Mouse (Mus musculus) embryonic facial prominence, embryonic 14.5 days (tissue): ENCODE results near the gene Atf7. TPM values are rescaled to one million over a fixed set of nuclear protein-coding genes. Genes with fewer than 3 reads are reported as not detected.

ENCODE experiments used
- ATAC-seq: fragments of 200-750 bp; cut with Nextera tagmentation; 2 replicates; pipeline ENCODE4 v1.8.0; 2017; ENCODE audit warnings: low read depth, moderate number of reproducible peaks, moderate TSS enrichment
- DNase-seq: peaks from one replicate; pipeline ENCODE4 v3.0.0-alpha.2; 2015; ENCODE audit warnings: low spot score
- H3K27ac ChIP-seq: fragments of 300-500 bp; sonication (generic); replicated peaks from 2 replicates; pipeline ENCODE4 v1.5.1; 2014; ENCODE audit warnings: low read depth, mild to moderate bottlenecking, low read length, moderate library complexity
- H3K27me3 ChIP-seq: fragments of 300-500 bp; sonication (generic); replicated peaks from 2 replicates; pipeline ENCODE4 v1.6.1; 2014; ENCODE audit warnings: low read length; ENCODE audit not compliant: control insufficient read depth, insufficient read depth
- H3K36me3 ChIP-seq: fragments of 300-500 bp; sonication (generic); 2 replicates; pipeline ENCODE4 v1.6.1; 2014; ENCODE audit warnings: low read length, mixed read lengths; ENCODE audit not compliant: control insufficient read depth, insufficient read depth
- H3K4me1 ChIP-seq: fragments of 300-500 bp; sonication (generic); 2 replicates; pipeline ENCODE4 v1.6.1; 2014; ENCODE audit warnings: antibody characterized with exemption, low read length; ENCODE audit not compliant: control insufficient read depth, insufficient read depth
- H3K4me2 ChIP-seq: fragments of 300-500 bp; sonication (generic); 2 replicates; pipeline ENCODE4 v1.6.1; 2014; ENCODE audit warnings: low read depth, mild to moderate bottlenecking, low read length, moderate library complexity, mixed read lengths
- H3K4me3 ChIP-seq: fragments of 300-500 bp; sonication (generic); 2 replicates; pipeline ENCODE4 v1.5.1; 2014; ENCODE audit warnings: low read depth, mild to moderate bottlenecking, low read length
- H3K9ac ChIP-seq: fragments of 300-500 bp; sonication (generic); 2 replicates; pipeline ENCODE4 v1.6.1; 2014; ENCODE audit warnings: low read depth, mild to moderate bottlenecking, low read length, moderate library complexity, mixed read lengths
- H3K9me3 ChIP-seq: fragments of 300-500 bp; sonication (generic); 2 replicates; pipeline ENCODE4 v1.6.1; 2016; ENCODE audit warnings: low read length; ENCODE audit not compliant: control insufficient read depth
- WGBS: fragments of 180-500 bp; shearing (Covaris S2); extraction: QIAGEN DNeasy Blood & Tissue Kit; methylation state at CpG from one replicate; pipeline ENCODE4 v1.1.7; 2014; 5-methylcytosine and 5-hydroxymethylcytosine counted together
- polyA plus RNA-seq: library from polyadenylated mRNA; unstranded; fragments of >200 nt; fragmentation: Nextera tagmentation; extraction: Ambion mirVana; gene quantifications from 2 replicates; pipeline ENCODE4 v1.2.1, GENCODE M21; 2014

The Atf7 gene
- polyA plus RNA-seq, 1 experiment from 2014 or later: 43.8 TPM

- no peaks in the 10 kb centered on the region for H3K27me3 ChIP-seq
- no peak overlapping the region; the same call in 1 of the 2 replicates for H3K27ac ChIP-seq
- no peak overlapping the region for H3K4me2 ChIP-seq
- WGBS: 100% methylated on average over 1 of the region's 1 CpGs
- no peak overlapping the region for H3K9ac ChIP-seq
- DNase-seq (no peak), ATAC-seq (no peak)
- H3K36me3 ChIP-seq: peaks cover 46% of the 10 kb centered on the region
- no peak overlapping the region for H3K4me3 ChIP-seq
- peaks cover 15% of the 10 kb centered on the region for H3K4me1 ChIP-seq
- no peaks in the 10 kb centered on the region for H3K9me3 ChIP-seq
Observed at GRCm38 (mm10) chr15:102506864-102507263, 118.4 kb downstream of the Atf7 start.

GRCm38 (mm10) chr15:102506464-102506830, 118.8 kb downstream of the Atf7 start:
- H3K27me3 ChIP-seq: no peaks in the 10 kb centered on the region
- ATAC-seq (no peak), DNase-seq (no peak)
- no peaks in the 10 kb centered on the region for H3K9me3 ChIP-seq
- 44% methylated on average over 2 of the region's 2 CpGs for WGBS
- no peak overlapping the region for H3K4me3 ChIP-seq
- H3K4me1 ChIP-seq: peaks cover 11% of the 10 kb centered on the region
- no peak overlapping the region; the same call in 1 of the 2 replicates for H3K27ac ChIP-seq
- H3K9ac ChIP-seq: no peak overlapping the region
- H3K4me2 ChIP-seq: no peak overlapping the region
- peaks cover 51% of the 10 kb centered on the region for H3K36me3 ChIP-seq

- H3K9me3 ChIP-seq: no peaks in the 10 kb centered on the region
- peaks cover 6% of the 10 kb centered on the region for H3K4me1 ChIP-seq
- no peak overlapping the region for H3K9ac ChIP-seq
- no peaks in the 10 kb centered on the region for H3K27me3 ChIP-seq
- DNase-seq (no peak), ATAC-seq (no peak)
- H3K36me3 ChIP-seq: peaks cover 56% of the 10 kb centered on the region
- H3K27ac ChIP-seq: no peak overlapping the region
- no peak overlapping the region for H3K4me3 ChIP-seq
- no peak overlapping the region for H3K4me2 ChIP-seq
- 80% methylated on average over 9 of the region's 9 CpGs for WGBS
Observed at GRCm38 (mm10) chr15:102505770-102506463, 119.3 kb downstream of the Atf7 start.

- Histone ChIP-seq H3K4me2 (no peak overlapping the region), H3K9me3 (no peaks in the 10 kb centered on the region), H3K27me3 (no peaks in the 10 kb centered on the region), H3K27ac (no peak overlapping the region), H3K9ac (no peak overlapping the region), H3K36me3 (peaks cover 63% of the 10 kb centered on the region), H3K4me1 (peaks cover 6% of the 10 kb centered on the region), H3K4me3 (no peak overlapping the region)
- DNase-seq (no peak), ATAC-seq (no peak)
- 63% methylated on average over 12 of the region's 12 CpGs for WGBS
Observed at GRCm38 (mm10) chr15:102505073-102505769, 120.0 kb downstream of the Atf7 start.

GRCm38 (mm10) chr15:102503924-102504782, 121.1 kb downstream of the Atf7 start:
- WGBS: 89% methylated on average over 9 of the region's 9 CpGs
- Histone ChIP-seq H3K4me1 (no peaks in the 10 kb centered on the region), H3K27me3 (no peaks in the 10 kb centered on the region), H3K9me3 (no peaks in the 10 kb centered on the region), H3K36me3 (peaks cover 74% of the 10 kb centered on the region), H3K4me3 (no peak overlapping the region), H3K27ac (no peak overlapping the region), H3K4me2 (no peak overlapping the region), H3K9ac (no peak overlapping the region)
- ATAC-seq: no peak
- DNase-seq: no peak

GRCm38 (mm10) chr15:102503447-102503846, 121.8 kb downstream of the Atf7 start, which contains the start of gene Gm10337:
Gm10337 (plus strand) TSS chr15:102503722.
- DNase-seq (no peak), ATAC-seq (no peak)
- H3K4me3 ChIP-seq: no peak within 1 kb of the TSS
- no peaks in the 10 kb centered on the region for H3K27me3 ChIP-seq
- H3K4me1 ChIP-seq: no peaks in the 10 kb centered on the region
- 87% methylated on average over 1 of the region's 1 CpGs for WGBS
- peaks cover 80% of the 10 kb centered on the region for H3K36me3 ChIP-seq
- H3K9me3 ChIP-seq: no peaks in the 10 kb centered on the region
- H3K4me2 ChIP-seq: no peak within 1 kb of the TSS
- H3K27ac ChIP-seq: no peak within 1 kb of the TSS
- H3K9ac ChIP-seq: no peak within 1 kb of the TSS

- Histone ChIP-seq H3K4me2 (no peak overlapping the region), H3K4me3 (no peak overlapping the region), H3K27ac (no peak overlapping the region), H3K4me1 (no peaks in the 10 kb centered on the region), H3K36me3 (peaks cover 88% of the 10 kb centered on the region), H3K9ac (no peak overlapping the region), H3K9me3 (no peaks in the 10 kb centered on the region), H3K27me3 (no peaks in the 10 kb centered on the region)
- DNase-seq (no peak), ATAC-seq (no peak)
- WGBS: 72% methylated on average over 9 of the region's 9 CpGs
Observed at GRCm38 (mm10) chr15:102502254-102502840, 122.9 kb downstream of the Atf7 start.

GRCm38 (mm10) chr15:102501084-102501814, 124.0 kb downstream of the Atf7 start:
- H3K9me3 ChIP-seq: no peaks in the 10 kb centered on the region
- H3K27ac ChIP-seq: no peak overlapping the region
- H3K4me2 ChIP-seq: no peak overlapping the region
- H3K36me3 ChIP-seq: peaks cover 91% of the 10 kb centered on the region
- WGBS: 83% methylated on average over 19 of the region's 19 CpGs
- H3K4me3 ChIP-seq: no peak overlapping the region
- H3K27me3 ChIP-seq: no peaks in the 10 kb centered on the region
- ATAC-seq: no peak
- no peaks in the 10 kb centered on the region for H3K4me1 ChIP-seq
- no peak overlapping the region for H3K9ac ChIP-seq
- no peak for DNase-seq
